Mouse (Mus musculus) adrenal gland, postnatal 14 days (tissue): Measurements from ENCODE around the gene Grhl3. TPM values are rescaled to one million over a fixed set of nuclear protein-coding genes. Genes with fewer than 3 reads are reported as not detected.
"Not testable (repeated sequence)": the region's sequence is repeated elsewhere in the genome, so short reads cannot be mapped to it uniquely, and the experiment has no call there.

Source experiments
- DNase-seq: peaks from one replicate; pipeline ENCODE4 v3.0.0; 2021; ENCODE audit warnings: mixed read lengths
- long read RNA-seq, 2 experiments: library from polyadenylated mRNA; stranded (forward); transcript quantifications; one replicate each; pipeline ENCODE4 v2.0.0; 2021
- total RNA-seq: library from RNA; stranded (reverse); gene quantifications from 2 replicates; pipeline ENCODE4 v1.2.3, GENCODE M21; 2021

Gene Grhl3
- 0.23 and 0.37 TPM in 2 replicates for total RNA-seq
- long read RNA-seq, experiment 1: 0 reads
- long read RNA-seq, experiment 2, partial matches to known transcripts: 0 of 2 reads
- long read RNA-seq, experiment 2, other reads (novel, unspliced or antisense): 2 of 2 reads

DNA sequence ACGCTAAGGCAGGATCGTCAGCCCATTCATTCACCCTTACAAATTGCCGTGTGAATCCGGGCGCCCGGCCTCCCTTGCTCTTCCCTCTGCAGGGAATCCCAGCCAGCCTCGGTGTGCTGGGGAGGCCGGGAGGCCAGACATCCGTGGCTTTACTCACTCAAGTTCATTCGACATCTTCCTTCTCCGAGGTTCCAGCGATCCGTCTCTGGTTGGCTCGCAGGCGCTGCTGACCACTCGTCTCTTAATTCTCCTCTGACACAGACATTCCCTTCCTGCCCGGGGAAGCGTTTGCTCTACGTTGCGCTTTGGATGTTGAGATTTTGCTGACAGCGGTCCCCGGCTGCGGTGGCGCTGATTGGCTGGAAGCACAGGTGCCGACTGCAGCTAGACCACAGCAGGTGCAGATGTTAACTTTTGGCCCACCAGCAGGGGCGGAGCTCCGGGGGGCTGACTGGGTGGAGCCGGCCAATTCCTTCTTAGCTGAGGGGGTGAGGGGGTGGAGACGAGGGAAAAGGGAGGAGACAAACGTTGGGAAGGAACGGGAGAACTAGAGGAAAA, at the start of gene Grhl3:
Grhl3 (minus strand) TSS at position 380 of the 558 bp plus-strand sequence.
- DNase-seq: peak; percentile 46

DNA sequence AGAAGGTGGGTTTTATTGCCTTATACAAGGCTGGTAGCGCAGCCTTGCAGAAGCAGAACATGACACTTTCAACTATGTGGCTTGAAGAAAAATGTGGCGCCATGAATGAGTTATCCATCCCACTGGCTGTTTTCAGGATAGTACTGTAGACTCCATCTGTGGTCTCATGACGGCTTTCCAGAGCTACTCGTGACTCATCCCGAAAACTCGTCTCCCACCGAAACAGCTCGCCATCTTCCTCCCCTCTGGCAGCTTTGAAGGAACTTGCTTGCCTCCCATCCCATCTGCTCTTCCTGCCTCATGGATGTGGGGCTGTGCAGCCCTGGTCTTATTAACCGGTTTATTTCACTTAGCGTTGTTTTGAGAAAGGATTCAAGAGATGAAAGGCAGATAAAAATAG, 48.9 kb upstream of the Grhl3 start:
- no peak for DNase-seq

DNA sequence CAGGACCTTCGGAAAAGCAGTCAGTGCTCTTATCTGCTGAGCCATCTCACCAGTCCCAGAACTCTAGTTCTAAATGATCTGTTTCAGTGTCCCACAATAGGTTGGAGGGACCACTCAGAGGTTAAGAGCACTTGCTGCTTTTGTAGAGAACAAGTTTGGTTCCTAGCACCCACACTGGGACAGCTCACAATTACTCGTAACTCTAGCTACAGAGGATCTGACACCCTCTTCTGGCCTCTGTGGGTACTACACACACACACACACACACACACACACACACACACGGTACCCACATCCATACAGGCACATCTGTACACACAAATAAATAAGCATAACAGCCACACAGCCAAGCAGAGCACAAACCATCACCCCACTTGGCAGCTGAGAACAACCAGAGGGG, 47.0 kb upstream of the Grhl3 start:
- DNase-seq: no peak

DNA sequence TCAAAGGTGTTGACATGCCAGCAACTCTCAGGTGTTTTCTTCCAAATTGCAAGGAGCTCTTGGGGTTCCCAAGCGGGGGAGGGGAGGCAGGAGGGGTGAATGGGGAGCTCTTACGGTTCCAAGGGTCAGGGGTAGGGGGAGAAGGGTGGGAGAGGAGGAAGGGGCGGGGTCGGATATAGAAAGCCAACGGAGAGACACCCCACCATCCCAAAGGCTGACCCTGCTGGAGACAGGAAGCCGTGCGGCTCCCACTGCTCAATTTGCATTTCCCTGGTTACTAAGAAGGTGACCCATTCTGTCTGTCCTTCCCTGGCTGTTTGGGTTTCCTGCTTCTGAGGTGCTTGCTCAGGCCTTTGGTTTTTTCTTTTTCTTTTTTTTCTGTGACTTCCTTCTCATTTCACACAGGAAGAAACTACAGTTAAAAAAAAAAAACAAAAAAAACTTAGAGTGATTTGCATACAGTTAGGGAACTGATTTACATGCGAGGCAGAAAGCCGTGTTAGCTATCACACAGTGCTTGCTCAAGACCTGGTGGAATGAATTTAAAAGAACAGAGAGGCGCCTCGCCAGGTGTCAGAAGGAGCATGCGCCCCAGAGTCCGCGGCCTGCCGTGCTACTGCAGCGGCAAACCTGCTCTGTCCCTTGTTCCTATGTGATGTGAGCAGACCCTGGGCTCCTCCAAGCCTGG, 44.5 kb upstream of the Grhl3 start:
- DNase-seq: peak; percentile 17

DNA sequence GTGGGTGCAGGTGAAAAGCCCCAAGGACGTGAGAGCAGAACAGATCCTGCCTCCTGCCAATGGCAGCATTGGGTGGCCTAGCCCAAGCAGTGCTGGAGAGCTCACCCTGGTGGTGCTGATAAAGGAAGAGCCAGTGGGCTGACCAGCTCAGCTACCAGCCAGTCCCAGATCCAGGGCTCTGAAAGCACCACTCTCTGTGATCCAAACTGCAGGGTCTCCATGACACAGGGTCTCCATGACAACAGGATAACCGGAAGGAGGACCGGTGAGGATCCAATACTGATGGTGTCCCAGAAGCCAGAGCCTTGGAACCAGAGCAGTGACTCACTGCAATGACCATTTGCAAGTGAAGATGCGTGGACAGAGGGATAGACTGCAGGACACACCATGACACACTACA, 43.6 kb upstream of the Grhl3 start:
- DNase-seq: no peak

DNA sequence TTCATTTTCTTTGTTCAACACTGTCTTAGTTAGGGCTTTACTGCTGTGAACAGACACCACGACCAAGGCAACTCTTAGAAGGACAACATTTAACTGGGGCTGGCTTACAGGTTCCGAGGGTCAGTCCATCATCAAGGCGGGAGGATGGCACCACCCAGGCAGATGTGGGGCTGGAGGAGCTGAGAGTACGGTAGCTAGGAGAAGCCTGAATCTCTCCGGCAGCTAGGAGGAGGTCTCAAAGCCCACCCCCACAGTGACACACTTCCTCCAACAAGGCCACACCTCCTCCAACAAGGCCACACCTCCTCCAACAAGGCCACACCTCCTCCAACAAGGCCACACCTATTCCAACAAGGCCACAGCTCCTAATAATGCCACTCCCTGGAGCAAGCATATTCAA, 41.9 kb upstream of the Grhl3 start:
- DNase-seq: not testable (repeated sequence)

DNA sequence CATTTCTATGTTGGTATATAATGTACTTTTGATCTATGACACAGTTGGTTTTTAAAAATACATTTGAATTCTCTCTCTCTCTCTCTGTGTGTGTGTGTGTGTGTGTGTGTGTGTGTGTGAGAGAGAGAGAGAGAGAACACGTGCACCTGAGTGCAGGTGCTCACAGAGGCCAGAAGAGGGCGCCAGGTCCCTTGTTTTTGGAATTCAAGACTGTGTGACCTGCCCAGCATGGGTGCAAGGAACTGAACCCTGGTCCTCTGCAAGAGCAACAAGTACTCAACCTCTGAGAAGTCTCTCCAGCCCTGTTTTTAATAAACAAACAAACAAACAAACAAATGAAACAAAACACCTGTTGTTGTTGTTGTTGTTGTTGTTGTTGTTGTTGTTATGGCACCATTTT, 36.6 kb upstream of the Grhl3 start:
- DNase-seq: no peak

DNA sequence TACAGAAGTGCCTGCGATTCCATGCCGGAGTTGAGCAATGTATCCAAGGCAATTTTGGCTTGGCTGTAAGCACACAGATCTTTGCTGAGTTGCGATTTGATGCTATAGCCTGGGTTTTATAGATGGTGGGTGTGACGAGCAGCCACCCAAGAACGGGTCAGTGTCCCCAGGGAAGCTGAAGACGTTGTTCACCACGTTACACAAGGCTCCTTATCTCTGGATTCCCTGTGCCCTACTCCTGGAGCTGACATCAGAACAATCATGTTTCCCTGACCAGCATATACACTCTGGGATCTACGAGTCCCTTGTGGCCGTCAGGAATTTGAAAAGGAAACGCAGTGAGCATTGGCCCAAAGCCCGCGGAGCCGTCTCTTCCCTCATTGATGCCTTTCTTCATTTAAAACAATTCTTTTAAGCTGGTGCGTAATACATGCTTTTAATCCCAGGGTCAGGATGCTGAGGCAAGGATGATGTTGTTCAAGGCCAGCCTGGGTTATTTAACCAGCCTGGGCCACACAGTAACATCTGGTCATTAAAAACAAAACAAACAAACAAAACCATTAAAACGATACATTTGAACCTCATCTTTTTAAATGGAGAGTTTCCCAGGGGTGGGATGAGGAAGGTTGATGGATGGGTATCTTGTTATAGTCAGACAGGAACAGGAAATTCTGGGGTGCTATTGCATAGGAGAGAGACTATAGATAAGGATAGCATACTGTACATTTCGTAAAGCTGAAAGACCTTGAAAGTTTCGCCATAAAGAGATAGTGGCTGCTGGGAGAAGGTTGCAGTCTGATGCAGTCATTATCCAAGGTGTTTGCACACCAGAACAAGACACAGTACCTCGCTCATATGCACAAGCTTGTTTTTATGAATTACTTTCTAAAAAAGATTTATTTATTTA, 34.8 kb upstream of the Grhl3 start:
- peak; percentile 23 for DNase-seq

DNA sequence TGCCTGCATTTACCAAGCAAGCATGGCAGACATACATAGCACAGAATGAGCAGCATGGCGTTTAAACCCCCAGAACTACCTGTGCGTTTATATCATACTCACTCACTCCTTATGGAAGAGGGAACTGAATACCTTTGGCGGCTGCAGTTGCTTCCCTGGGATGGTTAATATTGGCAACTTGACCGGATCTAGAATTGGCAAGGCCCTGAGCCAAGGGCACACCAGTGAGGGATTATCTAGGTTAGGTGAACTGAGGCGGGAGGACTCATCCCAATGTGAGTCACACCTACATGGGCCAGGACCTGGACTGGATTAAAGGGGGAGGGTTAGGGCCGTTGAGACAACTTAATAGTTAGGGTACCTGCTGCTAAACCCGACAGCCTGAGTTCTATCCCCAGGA, 32.8 kb upstream of the Grhl3 start:
- DNase-seq: no peak

DNA sequence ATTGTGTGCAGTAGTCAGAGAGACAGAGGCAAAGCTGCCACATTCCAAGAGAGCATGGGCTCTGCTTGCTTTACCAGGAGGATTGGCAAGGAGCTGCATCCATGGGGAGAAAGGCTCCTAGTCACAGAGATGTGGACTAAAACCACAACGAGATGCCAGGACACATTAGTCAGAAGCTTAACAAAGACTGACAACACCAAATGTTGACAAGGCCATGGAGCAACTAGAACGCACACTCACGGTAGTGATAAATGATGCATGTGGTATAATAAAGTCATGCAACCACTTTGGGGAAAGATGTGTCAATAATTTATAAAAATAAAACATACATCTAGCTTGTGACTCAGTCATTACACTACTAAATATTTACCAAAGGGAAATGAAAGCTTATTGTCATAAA, 28.1 kb upstream of the Grhl3 start:
- no peak for DNase-seq

DNA sequence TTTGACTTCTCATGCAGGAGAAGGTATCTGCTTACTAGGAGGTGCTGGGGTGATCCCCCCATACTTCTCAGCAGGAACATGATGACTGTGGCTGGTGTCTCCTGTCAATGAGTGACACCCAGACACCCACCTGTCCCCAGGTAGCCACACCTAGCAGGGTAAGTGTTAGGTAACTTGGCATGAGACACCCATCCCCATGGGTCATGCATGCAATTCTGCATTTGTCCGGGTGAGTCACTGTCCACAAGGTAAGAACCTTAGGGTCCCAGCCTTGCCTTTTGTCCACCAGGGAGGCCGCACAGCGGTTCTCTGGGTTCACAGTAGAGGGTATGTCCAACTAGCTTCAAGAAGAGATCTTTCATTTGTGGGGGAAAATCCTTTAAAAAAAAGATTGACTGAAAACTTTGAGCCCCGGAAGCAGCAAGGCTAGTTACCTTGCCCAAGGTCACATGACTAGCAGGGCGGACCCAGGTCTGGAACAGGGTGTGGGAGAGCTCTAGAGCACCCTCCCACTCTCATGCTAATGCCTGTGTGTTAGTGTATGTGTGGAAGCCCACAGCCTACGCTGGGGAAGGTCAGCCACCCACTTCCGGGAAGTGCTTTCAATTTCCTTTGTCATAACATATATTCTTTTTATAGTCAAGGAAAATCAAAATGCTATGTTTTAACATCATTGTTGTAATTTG, 26.2 kb upstream of the Grhl3 start:
- no peak for DNase-seq

DNA sequence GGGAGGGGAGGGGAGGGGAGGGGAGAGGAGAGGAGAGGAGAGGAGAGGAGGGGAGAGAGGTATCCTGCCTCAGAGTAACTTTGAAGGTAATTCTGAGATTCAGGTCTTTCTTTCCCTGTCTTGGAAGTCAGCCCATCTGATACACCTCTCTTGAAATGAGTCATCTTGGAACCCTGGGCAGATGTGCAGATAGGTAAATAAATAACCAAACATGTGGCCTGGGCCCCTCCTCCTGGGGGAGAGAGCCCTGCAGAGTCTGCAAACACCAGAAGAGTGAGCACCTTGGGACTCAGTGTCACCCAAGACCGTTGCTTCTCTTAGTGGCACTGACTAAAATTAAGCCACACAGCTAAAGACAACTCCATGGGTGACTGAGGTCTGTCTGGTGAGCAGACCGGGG, 25.6 kb upstream of the Grhl3 start:
- DNase-seq: no peak

DNA sequence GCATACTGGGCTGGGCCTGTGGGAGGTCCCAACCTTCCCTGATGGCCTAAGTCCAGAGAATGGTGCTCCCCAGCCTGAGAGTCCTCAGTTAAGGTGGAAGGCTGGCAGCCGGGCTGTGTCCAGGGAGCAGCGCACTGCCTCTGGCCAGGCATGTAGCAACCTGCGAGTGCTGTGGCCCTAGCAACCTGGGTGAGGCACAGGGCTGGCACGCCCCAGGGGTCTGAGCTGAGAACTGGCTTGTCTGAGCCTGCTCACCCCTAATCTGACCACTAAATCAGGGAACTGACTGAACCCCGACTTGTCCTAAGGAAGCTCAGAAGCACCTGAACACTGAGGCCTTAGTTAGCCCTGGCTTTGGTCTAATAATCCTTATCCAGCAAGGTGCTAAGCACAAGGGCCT, 24.1 kb upstream of the Grhl3 start:
- DNase-seq: peak; percentile 25

DNA sequence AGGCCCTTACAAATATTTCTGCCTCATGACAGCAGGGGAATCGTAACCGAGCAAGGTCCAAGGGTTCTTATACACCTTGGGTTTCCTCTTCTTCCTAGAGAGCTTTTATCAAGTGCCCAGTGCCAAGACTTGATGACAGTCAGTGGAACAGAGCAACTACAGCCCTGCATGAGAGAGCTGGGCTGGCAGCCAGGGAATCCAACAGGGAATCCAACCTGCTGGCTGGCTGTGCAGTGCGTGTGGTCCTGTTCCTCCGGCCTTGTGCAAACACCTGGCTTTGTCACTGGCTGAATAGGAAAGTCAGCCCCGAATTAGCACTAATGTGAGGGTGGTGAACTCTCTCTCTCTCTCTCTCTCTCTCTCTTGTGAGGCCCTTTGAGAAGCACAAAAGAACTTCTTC, 22.5 kb upstream of the Grhl3 start:
- peak; percentile 66 for DNase-seq

DNA sequence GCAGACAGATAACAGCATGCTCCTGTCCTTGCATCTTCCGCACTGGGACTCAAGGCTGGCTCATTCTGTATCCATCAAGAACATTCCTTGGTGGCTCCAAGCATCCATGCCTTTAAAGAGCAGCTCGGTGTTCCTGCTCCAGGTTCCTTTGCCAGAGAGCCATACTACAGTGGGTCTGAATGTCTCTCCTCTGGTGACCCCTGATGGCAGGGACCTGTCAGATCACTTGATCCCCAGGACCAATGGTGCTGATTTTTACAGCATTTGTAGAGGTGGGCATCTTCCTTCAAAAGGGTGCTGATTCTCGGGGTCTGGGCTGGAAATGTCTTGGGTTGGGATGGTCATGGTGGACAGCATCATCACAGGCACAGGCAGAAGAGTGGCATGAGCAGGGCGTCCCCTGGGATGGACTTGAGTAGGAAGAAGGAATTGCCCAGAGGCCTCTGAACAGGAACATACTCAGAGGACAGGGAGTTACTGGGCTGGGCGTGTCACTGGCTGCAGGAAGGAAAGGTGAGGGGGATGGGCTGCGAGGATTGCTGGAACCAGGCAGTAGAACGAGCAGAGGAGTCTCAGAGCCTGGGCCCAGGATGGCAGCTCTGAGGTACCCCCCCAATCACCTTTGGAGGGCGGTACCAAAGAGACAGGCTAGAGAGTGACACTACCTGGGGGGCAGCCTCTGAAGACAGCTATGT, 18.3 kb upstream of the Grhl3 start:
- no peak for DNase-seq

DNA sequence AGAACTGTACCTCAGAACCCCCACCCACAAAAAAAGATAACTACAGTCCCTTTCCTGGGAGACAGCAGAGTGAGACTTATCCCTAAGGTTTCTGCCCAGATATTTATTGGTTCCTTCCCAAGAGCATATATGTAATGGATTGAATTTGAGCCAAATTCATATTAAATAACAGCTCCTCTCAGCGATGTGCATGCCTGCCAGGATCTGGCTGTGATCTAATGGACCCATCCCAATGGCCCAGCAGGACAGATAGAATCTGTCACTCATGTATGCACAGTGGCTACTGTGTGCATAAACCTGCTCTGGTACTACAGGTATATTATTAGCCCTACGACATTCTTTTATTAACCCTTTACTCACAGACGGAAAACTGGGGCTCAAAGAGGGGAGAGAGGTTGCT, 17.7 kb upstream of the Grhl3 start:
- DNase-seq: no peak

DNA sequence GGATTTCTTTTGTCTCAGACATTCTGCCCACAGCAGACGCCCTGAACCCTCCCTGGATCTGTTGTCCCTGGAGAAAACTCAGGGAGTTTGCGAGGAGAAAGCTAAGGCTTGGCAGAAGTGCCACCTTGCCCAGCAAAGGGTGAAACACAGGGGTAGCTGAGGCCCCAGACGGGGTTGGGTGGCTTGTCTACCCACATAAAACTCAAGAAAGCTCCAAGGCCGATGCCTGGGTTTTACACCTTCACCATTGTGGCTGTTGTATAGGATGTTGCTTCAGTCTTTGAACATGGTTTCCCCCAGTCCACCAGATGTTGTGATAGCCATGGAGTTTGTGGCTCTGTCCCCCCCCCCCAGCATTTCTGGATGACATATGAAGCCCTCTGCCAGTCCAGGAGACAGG, 11.4 kb upstream of the Grhl3 start:
- DNase-seq: no peak

DNA sequence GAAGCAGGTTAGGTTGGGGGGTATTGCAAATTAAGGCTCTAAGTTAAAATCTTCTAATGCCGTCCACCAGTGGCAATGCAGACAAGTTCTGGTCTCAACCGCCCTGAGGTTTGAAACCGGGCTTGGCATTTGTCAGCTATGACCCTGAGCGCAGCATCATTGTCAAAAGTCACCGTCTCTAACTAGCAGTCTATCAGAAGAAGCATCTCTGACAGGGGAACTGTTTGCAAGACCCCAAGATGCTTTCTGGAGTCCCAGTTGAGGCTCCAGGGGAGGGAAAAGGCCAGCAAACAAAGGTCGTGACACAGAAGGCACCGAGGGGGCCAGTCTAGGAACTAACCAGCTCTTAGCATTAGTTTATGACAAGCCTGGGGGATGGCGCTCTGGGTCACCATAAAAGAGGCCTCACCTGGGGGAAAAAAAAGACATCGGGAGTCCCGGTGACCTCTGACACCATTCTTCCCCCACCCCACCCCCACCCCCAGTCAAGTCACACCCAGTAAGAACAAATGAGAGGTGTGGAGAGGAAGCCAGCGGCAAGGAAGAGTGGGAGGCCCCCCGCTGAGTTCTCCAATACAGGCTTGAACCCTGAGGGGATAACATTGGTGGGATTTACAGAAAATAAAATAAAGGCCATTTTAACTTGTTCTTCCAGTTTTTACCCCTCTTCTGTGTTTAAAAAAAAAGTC, 7.9 kb upstream of the Grhl3 start:
- no peak for DNase-seq

DNA sequence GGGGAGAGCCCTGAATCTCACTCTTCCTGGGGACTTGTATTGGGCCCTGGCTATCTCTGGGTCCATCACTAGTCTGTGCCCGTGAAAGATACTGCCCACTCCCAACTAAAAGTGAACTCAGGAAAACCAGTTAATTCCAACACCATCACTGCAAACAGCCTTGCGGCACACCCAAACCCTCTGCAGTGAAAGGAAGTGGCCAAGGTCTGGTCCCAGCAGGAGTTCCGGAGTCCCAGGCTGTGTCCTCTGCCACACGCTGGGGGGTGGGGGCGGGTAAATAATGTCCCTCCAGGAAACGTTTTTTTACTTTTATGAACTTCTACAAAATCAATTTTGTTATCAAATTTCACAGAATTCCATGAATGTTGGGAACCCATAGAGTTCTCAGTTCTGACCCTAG, 6.3 kb upstream of the Grhl3 start:
- DNase-seq: no peak

DNA sequence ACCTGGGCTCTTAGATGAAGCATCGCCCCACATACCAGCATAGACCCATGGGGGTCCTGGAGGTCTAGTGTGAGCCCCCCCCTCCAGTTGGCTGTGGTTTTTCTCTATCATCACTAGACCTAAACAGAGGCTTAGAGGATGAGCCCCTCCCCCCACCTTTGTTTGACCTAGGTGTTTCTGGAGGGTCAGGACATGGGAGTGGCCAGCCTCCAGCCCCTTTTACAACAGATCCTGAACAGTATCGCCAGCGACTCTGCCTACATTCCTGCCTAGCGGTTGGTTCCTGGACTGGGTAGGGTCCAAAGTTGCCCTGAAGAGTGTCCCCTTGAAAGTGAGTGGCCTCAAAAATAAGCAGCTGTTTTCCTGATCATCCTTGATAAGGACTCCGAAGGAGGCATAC, 5.1 kb upstream of the Grhl3 start:
- DNase-seq: no peak
